Mouse (Mus musculus): ENCODE data around the gene Igf2r.

The Igf2r gene

DNA sequence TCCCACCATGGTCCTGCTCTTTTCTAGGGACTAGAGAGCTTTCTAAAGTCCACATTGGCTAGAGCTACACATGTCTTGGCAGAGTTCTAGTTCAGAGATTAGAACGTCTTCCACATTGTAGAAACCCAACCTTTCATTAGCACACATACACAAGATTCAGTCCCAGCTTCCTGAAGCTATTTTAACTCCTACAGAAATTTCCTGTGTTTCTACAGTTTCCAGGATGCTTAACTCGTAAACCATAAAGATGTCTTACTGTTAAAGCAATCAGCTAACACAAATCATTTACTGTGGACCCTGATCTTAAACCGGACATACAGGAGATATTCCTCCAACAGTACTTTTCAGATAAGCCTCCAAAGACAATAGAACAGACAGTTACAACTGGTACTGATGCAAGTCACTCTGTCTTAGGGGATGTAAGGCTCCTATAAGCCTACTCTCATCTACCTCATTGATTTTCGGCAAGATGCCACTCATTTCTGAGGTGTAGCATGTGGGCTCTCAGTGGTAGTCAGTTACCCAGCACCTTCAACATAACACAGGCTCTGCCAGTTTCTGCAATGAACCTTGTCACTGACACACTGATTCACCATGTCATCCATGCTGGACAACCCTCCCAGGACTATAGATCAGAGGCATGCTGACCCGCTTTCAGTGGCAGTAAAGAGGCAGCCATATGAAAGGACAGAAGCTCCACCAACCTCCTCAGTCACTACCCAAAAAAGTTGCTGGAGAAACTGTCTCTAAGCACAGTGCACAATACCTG lies 48.2 kb downstream of the Igf2r start:
- in situ Hi-C loops (cut with MboI, MseI): no loop called here

DNA sequence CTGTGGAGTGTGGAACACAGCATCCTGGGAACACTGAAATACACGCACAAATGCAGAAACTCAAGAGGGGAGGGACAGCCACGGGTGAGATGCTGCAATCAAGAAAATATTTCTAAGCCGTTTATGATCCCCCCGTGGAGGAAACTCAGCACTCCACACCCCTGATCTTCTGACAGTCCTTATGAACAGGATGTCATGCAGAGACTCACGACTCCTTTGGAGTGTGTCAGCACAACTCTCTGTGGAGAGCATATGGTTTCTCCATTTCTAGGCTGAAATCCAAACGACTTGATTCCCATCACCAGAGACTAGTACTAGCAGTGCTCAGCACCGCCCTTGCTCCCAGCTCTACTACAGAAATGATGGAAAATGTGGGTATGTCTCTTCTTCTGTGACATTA lies 51.2 kb downstream of the Igf2r start:
- in situ Hi-C loops (cut with MboI, MseI): no loop called here

DNA sequence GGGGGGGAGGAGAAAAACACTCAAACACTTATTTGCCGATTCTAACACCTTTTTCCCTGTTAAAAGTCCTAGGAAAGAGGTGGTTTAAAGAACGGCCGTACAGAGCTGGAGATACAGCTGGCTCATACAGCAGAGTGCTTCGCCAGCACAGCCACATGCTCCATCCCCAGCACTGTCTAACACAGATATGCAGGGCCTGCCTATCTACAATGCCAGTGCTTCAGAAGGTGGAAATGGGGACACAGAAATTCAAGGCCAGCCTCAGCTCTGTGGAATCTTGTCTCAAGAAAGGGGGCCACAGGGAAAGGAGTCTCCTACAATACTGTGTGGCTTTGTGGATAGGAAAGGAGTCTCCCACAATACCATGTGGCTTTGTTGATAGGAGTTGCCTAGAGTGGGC lies 52.0 kb downstream of the Igf2r start:
- in situ Hi-C loops (cut with MboI, MseI): no loop called here

DNA sequence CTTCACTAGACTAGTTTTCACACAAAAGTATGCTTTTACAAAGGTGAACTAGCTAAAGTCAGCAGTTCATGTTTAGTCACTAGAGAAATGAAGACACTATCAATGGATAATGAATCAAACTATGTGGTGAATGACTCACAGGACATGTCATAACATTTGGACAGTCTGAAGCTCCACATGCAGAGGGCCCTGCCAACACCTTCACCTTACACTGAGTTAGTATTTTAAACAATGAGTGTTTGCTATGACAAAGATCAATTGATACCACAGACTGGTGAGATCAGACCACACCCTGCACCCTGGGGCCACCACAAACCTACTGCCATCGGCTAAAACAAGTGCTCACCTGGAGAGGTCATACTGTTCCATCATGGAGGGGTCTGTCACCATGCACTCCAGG lies 54.4 kb downstream of the Igf2r start:
- in situ Hi-C loops (cut with MboI, MseI): no loop called here

DNA sequence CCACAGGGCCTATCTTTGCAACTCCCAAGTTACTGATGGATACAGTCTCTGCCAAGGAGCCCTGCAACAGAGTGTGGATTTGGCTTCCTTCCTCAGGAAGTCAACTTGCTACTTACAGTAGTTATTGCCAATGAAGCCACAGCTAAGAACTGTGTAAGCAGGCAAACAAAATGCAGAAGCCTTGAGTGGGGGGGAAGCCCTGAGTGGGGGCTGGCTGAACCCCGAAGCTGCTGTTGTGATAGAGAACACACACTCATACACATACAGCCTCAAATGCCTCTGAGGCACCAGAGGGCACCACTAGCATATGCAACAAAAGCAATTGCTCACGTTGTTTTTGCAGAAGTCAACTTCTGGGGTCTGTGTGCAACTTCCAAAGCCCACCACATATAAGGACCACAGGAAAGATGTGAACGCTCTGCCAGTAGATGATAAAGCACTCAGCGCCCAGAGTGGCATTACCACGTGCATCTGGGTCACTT lies 55.3 kb downstream of the Igf2r start:
- in situ Hi-C loops (cut with MboI, MseI): no loop called here

DNA sequence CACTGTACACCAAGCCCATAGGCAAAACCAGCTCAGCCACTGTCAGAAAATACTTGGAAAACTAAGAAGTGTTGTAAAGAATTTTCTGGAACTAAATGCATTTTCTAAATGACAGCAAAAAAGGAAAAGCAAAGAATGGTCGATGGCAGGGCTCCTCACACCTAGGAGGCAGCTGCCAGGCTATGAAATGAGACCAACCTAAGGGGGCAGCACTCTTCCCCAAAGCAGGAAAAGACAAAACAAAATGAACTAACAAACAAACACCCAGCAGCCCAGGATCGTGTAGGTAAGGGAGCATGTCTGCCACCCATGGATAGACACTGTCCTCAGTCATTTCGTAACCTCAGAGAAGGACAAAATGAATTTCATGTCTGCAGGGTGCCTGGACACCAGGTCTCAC lies 56.5 kb downstream of the Igf2r start:
- in situ Hi-C loops (cut with MboI, MseI): no loop called here

DNA sequence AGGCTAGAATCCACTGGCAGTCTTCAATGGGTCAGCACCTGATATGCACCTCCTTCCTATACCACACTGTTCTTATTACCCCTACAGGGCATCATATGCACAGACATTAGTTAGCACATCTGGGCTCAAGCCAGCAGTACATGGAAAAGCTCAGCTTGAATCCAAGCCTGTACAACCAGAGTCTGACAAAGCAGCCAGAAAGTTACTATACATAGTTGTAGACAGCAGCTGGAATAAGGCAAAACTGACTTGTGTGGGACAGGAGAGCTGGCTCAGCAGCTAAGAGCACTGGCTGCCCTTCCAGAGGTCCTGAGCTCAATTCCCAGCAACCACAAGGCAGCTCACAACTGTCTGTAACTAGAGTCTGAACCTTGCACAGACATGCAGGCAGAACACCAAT lies 57.3 kb downstream of the Igf2r start:
- in situ Hi-C loops (cut with MboI, MseI): no loop called here

DNA sequence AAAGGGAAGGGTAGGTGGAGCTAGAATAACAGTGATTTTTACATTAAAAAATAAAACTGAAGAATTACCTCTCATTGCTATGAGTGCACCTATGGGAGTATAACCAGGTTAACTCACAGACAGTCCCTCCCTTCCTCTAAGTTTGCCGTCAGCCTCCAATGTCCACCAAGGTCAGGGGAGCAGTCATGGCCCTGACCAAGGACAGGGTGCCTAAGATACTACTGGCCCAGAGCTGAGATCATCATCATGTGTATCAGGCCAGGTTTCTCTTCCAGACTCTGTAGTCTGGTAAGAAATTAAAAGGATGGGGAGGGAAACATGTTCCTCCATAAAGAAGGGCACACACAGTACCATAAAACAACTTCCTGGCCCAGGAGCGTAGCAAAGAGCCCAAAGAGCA lies 58.5 kb downstream of the Igf2r start:
- in situ Hi-C loops (cut with MboI, MseI): no loop called here

DNA sequence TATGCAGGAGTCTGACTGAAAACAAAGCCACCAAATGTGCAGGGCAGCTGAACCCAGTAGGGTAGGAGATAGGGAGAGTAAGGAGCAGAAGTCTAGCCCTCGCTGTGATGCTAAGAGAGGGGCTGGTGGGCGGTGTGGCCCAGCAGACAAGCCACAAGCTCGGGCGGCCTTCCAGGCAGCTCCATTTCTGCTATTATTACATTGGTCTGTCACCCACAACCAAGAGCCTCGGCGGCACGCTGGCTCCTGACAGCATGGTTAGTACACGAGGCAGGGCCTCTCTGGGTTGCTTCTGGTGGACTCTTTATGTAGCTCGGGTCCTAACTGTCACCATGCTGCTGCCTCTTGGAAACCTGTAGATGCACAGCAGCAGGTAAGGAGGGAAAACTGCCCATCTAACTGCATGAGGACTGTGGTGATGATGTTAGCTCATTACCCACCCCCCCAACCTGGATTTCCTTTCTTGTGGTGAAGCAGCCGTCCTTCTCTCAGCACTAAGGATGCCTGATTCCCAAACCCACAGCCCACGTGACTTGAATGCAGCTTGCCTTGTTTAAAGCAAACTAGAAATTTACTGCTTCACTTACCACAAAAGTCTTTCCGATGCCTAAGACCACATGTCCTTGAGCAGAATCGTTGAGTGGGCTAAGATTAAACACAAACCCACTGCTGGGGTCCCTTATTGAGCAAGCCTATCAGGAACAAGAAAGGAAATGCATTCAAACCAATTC lies 59.2 kb downstream of the Igf2r start:
- in situ Hi-C loops (cut with MboI, MseI): no loop called here

DNA sequence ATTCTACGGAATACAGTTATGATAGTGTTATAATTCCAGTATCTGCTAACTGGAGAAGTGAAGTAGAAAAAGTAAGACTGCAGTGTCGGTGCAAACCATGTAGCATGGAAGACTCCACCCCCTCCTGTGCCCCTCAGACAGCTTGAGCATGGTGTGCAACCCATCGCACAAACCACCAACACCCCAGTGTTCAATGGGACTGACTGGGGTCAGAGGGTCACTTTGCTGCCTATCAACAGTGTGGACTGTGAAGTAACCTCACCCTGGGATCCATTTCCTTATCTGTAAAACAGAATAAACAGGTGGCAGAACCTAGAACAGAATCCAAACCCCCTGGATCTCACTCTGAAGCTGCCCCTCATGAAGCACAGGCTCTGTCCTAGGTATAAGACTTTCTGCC lies 61.1 kb downstream of the Igf2r start:
- in situ Hi-C loops (cut with MboI, MseI): no loop called here

DNA sequence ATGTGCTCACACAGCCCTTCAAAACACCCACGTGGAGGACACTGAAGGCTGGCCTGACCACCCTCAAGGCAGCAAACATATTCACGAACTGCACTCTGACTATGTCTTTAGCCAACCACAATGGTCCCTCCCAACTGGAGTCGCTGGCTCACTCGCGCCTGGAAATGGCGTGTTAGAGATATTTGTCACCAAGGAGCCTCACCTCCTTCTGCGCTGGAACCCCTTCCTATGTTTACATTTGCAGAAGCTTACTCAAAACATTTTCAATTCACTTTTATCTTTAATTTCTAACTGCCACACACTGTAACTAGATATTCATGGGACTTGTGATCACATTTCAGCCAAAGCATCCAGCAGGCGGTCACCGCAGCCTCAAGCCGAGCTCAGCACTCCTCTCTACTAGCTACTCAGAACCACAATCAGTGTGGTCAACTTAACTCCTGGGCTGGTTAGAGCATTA lies 62.8 kb downstream of the Igf2r start:
- in situ Hi-C loops (cut with MboI, MseI): no loop called here

DNA sequence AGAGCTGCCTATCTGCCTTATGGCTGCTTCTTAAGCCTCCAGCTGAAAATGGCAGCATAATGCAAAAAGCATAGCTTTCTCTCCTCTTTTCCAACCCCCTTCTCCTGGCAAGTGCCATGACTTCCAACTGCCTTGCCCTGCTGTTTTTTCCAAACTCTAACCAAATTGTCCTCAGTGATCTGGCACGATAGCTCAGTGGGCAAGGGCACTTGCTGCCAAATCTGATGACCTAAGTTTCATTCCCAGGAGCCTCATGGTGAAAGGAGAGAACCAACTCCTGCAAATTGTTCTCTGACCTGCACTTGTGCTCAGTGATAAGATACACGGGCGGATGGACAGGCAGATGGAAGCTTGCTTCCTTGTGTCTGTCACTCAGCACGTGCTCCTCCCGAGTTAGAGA lies 66.6 kb downstream of the Igf2r start:
- in situ Hi-C loops (cut with MboI, MseI): no loop called here

DNA sequence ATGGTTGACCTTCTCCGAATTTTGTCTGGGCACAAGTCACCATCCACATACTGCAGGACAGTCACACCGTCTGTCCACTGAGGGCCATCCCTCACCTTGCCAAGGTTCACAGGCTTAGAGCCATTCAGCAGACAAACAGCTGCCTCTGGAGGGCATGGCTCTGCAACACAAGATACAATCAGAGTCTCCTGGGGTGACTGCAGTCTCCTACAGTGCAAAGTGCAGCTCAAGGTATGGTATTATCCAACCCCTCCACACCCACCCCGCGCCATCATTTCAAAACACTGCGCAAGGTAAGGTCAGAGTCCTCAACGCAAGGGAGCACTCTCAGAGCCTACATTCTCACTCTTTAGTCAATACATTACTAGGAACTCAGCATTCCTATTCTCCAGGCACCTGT lies 69.1 kb downstream of the Igf2r start:
- in situ Hi-C loops (cut with MboI, MseI): no loop called here

DNA sequence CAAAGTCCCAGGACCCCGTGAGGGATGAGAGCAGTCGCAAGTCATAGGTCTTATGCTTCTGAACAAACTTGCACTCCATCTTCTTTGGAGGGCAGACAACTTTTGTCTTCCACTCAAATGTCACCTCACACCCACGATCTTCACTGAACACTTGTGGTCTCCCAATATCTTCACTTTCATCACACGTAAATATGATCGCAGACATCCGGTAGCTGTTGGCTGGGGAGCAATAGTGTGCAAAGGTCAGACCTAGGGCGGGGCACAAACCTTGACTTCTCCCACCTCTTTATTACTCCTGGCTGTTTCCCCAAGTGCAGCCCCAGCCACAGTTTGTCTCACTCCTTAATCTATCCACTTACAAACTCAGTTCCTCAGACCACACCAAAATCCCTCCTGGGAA lies 77.6 kb downstream of the Igf2r start:
- in situ Hi-C loops (cut with MboI, MseI): loop anchor here (5.0 kb wide), 1 partner anchor 125 kb away; no protein-coding TSS in a partner anchor

DNA sequence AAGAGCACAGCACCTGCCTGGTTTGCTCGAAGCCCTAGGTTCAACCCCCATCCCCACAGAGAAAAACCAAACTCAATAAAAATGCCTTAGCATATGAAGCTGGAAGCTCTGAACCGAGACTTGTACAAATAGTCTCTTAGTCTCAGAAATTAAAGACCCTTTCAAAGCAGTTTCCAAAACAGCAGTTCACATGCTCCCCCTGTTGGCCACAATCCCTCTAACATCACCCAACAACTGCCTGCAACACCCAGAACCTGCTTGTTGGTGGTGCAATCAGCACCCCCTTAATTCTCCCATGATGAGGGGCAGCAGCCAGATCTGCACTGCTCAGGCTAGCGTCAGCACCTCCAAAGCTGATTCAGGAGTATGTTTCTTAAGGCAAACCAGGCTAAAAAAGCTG lies 79.9 kb downstream of the Igf2r start:
- in situ Hi-C loops (cut with MboI, MseI): no loop called here

DNA sequence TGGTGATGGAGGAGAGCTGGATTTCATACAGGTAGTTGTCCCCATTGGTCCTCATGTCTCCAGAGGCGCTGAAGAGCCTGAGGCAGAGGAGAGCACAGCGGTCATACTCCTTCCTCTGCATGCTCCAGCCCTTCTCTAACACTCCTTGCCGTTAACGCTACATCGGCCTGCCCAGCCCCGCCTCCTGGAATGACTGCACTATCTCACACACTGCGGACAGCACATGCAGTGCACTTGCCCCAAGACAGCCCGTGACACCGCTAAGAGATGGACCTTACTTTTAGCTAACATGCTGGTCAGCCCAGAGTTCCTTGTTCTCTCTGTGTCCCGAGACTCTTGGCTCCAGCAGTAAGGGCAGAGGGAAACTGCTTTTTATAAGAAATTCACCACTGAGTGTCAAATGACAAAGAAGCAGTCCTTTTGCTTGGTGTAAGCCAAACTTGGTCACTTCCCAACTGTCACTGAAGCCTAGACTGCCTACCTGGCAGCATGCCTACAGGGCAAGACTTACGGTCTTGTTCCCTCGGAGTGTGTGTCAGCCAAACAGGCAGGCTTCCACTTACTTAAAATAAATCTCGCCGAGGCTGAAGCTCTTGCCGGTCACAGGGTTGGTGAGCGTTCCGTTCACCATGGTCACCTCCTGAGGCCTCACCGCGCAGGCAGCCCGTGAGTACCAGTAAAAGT lies 80.9 kb downstream of the Igf2r start:
- in situ Hi-C loops (cut with MboI, MseI): no loop called here

DNA sequence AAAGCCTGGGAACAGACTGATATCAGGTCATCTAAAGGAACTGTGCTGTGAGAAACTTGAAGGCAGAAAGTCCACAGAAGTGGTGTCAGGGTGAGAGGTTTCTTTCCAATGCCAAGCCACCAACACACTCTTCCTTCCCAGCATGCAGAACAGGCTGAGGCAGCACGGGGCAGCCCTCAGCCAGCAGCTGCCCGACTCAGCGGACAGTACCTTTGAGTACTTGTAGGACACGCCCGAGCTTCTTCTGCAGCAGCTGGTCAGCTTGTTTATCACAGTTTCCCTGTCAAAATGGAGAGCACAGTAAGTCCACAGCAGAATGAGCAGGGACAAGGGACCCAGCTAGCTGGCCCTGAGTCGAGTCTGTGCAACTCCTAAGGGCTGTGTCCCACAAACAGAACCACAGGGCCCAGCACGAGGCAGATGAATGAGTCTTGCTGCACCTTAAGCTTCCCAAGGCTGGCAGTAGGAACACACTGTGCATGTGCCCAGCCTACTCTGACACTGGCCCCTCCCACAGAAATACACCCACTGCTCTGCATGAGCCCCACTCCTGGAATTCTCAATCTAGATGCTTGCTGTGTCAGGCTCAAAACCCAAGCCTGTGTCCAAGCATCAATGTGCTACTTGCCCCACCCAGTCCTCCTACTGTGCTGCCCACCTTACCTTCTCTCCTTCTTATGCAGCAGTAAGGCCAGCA lies 84.4 kb downstream of the Igf2r start:
- in situ Hi-C loops (cut with MboI, MseI): no loop called here

DNA sequence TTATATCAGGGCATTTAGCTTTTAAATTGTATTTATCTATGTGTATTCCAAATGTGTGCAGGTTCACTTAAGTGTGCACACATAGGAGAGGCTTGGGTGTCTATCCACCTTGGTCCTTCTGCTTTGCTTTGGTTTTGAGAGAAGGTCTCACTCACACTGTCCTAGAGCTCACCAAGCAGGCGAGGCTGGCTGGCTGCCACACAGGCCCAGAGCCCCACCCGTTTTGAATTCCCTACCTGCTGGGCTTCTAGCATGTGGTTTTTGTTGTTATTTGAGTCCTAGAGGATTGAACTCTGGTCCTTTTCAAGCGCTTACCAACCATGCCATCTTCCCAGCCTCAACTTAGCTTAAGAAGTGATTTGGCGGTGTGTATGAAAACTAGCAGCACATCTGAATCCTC lies 85.1 kb downstream of the Igf2r start:
- in situ Hi-C loops (cut with MboI, MseI): no loop called here

DNA sequence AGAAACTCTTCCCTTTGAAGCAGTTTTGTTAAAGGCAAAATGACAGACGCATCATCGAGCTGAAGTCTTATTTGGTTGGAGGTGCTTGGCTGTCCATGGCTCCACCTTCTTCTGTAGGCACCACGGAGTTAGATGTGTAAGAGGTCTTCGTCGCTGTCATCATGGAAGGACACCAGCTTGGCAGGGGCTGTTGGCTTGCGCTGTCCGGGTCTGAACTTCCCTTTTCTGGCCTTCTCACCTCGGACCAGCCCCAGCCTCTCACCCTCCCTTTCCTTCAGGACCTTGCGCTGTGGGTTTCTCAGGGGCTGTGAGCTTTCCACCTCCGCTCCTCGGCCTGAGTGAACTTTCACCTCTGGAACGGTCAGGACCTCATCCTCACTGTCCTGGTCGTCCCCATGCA lies 85.9 kb downstream of the Igf2r start:
- in situ Hi-C loops (cut with MboI, MseI): no loop called here

DNA sequence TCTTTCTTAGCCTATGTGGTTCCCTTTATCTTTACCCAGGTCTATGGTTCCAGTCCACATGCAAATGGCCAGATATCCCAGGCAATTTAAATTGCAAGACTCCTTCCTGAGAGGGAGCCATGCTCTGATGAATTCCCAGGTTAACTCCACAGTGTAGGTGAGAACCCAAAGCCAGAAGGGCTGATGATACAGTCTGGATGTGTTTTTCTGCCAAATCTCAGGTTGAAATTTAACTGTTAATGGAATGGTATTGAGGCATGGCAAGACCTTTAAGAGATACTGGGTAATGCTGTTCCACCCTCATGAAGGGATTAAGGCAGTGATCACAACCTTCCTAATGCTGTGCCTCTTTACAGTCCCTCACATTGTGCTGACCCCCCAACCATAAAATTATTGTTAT lies 91.2 kb downstream of the Igf2r start:
- in situ Hi-C loops (cut with MboI, MseI): loop anchor here (10.0 kb wide), 1 partner anchor 423 kb away; no protein-coding TSS in a partner anchor

DNA sequence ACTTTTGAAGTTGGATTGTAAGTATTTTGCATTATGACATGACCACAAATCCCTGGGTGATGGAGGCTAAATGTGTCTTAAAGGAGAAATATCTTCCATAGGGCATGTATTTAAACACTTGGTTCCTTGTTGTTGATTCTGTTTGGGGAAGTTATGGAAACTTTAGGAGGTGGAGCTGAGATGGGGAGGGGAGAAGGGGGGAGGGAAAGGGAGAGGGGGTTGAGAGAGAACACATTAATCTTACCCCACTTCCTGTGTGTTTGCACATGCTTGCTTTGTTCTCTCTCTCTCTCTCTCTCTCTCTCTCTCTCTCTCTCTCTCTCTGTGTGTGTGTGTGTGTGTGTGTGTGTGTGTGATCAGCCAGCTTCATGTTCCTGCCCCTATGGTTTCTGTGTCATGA lies 92.3 kb downstream of the Igf2r start:
- in situ Hi-C loops (cut with MboI, MseI): loop anchor here (10.0 kb wide), 1 partner anchor 422 kb away; no protein-coding TSS in a partner anchor

DNA sequence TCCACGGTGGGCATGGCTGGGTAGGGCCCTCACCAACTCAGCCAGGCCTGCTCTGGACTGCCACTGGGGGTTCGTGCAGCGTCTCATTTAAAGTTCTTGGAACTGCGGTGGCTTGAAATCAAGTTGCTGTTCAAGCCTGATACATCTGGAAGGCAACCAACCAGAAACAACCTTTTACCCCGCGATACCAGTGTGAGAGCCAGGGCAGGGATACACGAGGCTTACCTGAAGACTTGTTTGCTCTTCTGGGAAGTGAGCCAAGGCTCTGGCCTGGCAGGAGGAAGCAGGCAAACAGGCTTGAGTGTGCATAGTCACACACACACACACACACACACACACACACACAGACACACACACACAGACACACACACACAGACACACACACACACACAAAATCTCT lies 93.8 kb downstream of the Igf2r start, which contains the start of gene Slc22a1:
Gene Slc22a1, minus strand, starts transcription at position 184 of the 400 bp plus-strand sequence.
- in situ Hi-C loops (cut with MboI, MseI): loop anchor here (10.0 kb wide), 1 partner anchor 421 kb away; no protein-coding TSS in a partner anchor
